Mouse (Mus musculus): ENCODE data around the gene Kcnb1.

Gene Kcnb1

GRCm38 (mm10) chr2:167190076-167190399 lies at the start of gene Kcnb1:
TSS of gene Kcnb1 (minus strand) at chr2:167190155.
- ATAC-seq (ENCODE audit: insufficient number of reproducible peaks, low FRiP score, low TSS enrichment): peak; percentile 41; the same call in 1 of the 2 replicates

DNA sequence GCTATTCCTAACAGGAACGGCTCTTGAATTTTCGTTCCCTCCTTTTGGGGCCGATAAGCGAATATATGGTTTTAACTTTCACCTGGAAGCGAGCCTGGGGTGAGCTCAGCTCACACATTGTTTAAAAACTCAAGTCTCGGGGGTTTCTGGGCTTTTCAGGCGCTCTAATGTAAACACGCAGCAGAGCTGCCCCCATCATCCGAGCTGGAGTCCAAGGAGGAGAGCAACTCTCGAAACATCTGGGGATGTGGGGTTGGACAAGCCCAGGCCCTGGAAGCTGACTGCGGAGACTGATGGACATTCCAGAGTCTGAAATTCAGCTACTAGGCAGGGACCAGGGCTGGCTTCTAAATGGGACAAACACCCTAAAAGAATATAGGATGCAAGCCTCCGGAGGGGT lies 49.3 kb upstream of the Kcnb1 start:
- no peak for ATAC-seq (ENCODE audit: insufficient number of reproducible peaks, low FRiP score, low TSS enrichment)

GRCm38 (mm10) chr2:167237224-167237623 lies 47.3 kb upstream of the Kcnb1 start:
- no peak for ATAC-seq (ENCODE audit: insufficient number of reproducible peaks, low FRiP score, low TSS enrichment)

- no peak for ATAC-seq (ENCODE audit: insufficient number of reproducible peaks, low FRiP score, low TSS enrichment)
These were observed 46.2 kb upstream of the Kcnb1 start for GRCm38 (mm10) chr2:167236174-167236573.

GRCm38 (mm10) chr2:167235338-167236018 lies 45.5 kb upstream of the Kcnb1 start:
- no peak for ATAC-seq (ENCODE audit: insufficient number of reproducible peaks, low FRiP score, low TSS enrichment)

- ATAC-seq (ENCODE audit: insufficient number of reproducible peaks, low FRiP score, low TSS enrichment): no peak
These were observed 43.8 kb upstream of the Kcnb1 start for GRCm38 (mm10) chr2:167233771-167234170.

DNA sequence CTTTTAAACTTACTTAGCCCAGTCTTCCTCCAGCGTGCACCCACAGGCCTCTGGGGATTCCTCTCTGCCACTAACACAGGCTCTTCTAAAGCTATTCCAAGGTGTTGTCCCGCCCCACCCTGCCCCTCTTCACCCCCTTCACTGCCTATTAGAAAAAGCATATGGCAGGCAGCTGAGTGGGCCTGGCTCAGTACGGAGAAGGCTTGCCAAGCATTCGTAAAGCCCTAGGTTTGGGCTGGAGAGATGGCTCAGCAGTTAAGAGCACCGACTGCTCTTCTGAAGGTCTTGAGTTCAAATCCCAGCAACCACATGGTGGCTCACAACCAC lies 43.0 kb upstream of the Kcnb1 start:
- ATAC-seq (ENCODE audit: insufficient number of reproducible peaks, low FRiP score, low TSS enrichment): no peak

- no peak for ATAC-seq (ENCODE audit: insufficient number of reproducible peaks, low FRiP score, low TSS enrichment)
These were observed 42.4 kb upstream of the Kcnb1 start for GRCm38 (mm10) chr2:167232132-167233008.

DNA sequence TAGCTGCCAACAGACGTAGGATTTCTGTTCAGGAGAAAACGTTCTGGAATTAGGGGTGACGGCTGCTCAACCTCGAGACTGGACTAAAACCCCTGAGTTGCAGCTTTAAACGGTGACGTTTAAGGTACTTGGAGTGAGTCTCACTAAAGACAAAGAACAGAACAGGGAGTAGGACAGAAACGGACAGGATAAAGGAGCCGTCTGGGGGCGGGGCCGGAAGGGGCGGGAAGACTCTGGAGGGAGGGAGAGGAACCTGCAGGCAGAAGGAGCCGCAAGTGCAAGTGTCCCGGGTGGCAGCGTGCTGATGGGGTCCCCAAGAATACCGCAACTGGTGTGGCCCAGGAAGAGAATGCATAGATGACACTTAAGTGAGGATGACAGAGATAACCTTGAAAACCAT lies 40.6 kb upstream of the Kcnb1 start:
- ATAC-seq (ENCODE audit: insufficient number of reproducible peaks, low FRiP score, low TSS enrichment): no peak

DNA sequence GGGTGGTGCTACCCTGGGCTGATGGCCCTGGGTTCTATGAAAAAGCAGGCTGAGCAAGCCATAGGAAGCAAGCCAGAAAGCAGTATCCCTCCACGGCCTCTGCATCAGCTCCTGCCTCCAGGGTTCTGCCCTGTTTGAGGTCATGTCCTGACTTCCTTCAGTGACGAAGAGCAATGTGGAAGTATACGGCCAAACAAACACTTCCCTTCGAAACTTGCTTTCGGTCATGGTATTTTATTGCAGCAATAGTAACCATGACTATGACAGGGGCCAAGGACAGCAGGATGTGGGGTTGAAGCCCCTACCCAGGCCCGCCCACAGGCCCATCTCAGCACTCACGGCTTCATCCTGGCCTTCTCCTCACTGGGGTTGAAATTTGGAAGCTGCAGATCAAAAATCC lies 35.0 kb upstream of the Kcnb1 start:
- no peak for ATAC-seq (ENCODE audit: insufficient number of reproducible peaks, low FRiP score, low TSS enrichment)

DNA sequence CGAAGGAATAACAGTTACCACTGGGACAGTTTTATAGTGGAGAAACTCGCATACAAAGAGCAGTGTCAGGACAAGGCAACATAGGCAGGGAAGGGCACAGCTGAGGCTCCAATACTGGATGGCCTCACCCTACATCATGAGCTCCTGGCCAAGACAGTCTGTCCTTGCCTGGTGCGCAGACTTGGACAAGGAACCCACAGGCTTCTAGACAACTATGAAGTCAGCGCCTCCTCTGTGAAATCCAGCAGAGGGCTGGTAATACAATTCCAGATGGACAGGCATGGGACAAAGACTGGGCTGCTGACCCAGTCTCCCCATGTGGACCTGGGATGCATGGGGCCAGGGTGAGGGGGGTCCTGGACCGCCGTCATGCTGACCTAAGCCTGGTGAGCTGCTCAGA lies 34.2 kb upstream of the Kcnb1 start:
- ATAC-seq (ENCODE audit: insufficient number of reproducible peaks, low FRiP score, low TSS enrichment): no peak

DNA sequence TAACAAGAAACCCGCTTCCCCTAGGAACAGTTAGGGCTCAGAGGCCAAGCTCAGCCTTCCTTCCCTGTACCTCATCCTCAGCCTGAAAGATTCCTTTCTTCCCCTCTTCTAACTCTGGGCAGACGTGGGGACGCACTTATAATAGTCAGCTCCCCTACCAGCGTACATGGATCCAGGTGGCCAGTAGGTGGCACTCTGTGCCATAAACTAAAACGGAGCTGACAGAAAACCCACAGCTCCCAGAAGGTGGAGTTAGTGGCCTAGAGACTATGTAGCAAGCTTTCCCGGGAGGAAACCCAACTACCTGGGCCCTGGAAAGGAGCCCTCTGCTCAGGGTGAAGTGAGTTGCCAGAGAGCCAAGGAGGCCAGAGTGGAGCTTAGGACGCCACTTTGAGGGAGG lies 32.2 kb upstream of the Kcnb1 start:
- ATAC-seq (ENCODE audit: insufficient number of reproducible peaks, low FRiP score, low TSS enrichment): peak; percentile 60; the same call in 1 of the 2 replicates

DNA sequence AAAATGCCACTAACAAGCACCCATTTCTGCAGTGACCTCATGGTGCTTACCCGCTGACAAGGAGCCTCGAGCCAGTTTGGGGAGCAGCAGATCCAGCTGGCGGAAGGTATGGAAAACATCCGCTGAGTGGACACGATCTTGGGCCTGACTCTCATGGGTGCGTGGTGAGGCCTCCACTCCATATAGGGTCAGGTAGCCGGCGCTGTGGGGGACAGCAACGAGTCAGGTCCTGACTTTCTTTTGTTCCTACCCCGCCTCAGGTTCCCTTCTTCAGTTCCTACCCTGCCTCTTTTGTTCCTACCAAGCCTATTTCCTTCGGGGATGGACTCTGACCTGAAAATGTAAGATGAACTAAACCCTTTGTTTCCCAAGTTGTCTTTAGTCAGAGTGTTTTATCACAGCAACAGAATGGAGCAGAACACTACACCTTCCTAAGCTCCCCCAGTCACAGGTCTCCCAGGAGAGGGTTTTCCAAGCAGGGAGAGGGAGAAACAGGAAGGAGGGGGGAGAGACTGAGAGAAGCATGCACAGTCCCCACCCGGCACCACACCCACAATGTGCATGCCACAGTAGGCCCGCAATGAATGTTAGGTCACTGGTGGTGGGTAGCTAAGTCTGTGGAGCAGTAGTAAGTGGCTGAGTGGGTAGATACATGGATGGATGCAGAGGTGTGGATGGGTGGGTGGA lies 31.3 kb upstream of the Kcnb1 start:
- no peak for ATAC-seq (ENCODE audit: insufficient number of reproducible peaks, low FRiP score, low TSS enrichment)

DNA sequence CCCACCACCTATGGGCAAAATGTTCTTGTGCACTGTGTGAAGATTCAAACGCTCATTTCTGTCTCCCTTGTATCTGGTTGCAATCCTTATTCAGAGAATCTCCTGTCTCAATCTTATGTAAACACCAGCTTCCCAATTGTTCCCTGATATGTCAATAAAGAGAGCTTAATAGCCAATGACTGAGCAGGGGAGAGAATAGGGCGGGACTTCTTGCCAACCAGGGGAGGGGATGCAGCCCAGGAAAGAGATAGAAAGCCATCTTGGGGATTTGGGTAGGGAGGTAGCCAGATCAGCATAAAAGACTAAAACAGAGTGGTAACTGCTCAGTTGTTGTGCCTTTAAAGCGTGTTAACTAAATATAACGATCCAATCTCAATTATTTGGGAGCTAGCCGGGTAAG lies 30.8 kb upstream of the Kcnb1 start:
- ATAC-seq (ENCODE audit: insufficient number of reproducible peaks, low FRiP score, low TSS enrichment): no peak

DNA sequence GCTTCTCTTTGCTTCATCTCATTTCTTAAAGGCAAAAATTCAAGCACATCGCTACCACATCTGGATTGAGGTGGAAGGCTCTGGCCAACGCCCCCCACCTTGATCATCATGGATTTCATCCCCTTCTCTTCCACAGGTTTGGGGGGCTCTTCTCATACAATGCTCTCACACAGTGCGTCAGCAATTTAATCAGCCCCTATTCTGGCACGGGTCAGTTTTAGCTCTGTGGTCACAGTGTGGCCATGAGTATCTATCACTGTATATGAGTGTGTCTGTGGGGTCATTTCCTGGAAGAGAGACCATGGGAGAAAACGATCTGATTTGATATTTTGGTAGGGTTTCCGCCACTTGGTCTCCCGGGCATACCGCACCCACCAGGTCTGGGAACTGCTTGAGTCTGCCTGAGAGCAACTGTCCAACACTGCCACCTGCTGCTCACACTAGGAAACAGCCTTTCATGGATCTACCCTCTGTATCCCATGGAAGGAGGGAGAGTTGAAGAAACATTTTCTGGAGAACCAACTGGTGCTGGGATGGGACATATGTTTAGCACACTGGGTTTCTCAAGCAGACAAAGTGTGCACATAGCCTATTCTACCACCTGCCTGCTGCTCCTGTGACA lies 29.3 kb upstream of the Kcnb1 start:
- peak; percentile 60 for ATAC-seq (ENCODE audit: insufficient number of reproducible peaks, low FRiP score, low TSS enrichment)

DNA sequence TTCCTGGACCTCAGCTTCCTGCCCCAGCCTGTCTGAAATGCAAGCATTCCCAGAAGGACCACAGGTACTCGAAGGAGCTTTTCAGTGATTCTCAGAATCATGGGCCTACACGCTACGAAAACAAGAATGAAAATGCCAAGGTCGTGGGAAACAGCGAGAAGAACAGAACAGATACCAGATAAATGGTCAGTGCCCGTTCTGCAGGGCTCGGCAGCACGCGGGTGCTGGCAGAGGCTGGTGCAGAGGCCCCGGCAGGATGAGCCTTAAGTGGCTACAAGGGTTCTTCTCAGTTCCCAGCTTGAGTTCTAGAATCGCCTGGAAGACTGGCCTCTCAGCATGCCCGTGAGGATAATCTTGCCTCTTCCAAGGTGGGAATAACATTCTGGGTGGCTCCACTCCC lies 23.7 kb upstream of the Kcnb1 start:
- ATAC-seq (ENCODE audit: insufficient number of reproducible peaks, low FRiP score, low TSS enrichment): no peak

- no peak for ATAC-seq (ENCODE audit: insufficient number of reproducible peaks, low FRiP score, low TSS enrichment)
These were observed 23.1 kb upstream of the Kcnb1 start for GRCm38 (mm10) chr2:167213076-167213475.

DNA sequence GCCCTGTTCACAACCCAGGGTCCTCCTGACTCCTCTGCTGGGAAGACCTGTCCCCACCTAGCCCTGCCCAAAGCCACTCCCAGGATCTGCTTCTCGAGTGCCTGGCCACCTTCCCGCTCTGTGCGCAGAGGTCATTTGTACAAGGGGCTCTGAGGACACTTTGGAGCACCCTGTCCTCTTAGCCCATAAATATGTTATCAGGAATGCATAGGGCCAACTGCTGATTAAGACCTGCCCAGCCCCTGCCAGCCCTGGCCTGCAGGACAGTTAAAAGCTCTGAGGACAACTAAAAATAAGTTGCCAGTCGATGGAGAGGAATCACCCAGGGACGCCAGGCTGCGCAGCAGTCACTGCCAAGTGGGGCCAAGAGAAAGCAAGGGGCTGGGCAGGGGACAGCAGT lies 22.6 kb upstream of the Kcnb1 start:
- no peak for ATAC-seq (ENCODE audit: insufficient number of reproducible peaks, low FRiP score, low TSS enrichment)

GRCm38 (mm10) chr2:167212089-167212488 lies 22.1 kb upstream of the Kcnb1 start:
- ATAC-seq (ENCODE audit: insufficient number of reproducible peaks, low FRiP score, low TSS enrichment): no peak

DNA sequence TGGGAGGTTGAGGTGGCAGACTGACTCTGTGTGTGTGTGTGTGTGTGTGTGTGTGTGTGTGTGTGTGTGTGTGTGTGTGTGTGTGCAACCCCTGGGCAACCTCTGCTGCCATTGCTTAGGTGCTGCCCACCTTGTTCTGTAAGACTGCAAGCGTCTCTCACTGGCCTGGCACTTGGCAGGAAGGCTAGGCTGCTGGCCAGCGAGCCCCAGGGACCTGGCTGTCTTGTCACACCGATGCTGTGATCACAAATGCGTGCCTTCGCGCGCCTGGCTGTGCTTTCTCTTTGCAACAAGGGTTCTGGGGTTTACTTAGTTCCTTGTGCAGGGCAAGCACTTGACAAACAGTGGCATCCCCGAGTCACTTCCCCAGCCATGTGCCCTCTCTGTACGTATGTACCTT lies 19.9 kb upstream of the Kcnb1 start:
- ATAC-seq (ENCODE audit: insufficient number of reproducible peaks, low FRiP score, low TSS enrichment): peak; percentile 58; the same call in 1 of the 2 replicates

GRCm38 (mm10) chr2:167208984-167209383 lies 19.0 kb upstream of the Kcnb1 start:
- ATAC-seq (ENCODE audit: insufficient number of reproducible peaks, low FRiP score, low TSS enrichment): no peak
